Mouse (Mus musculus): ENCODE data around the gene Hrh1.

GRCm38 (mm10) chr6:114423051-114423676 lies 25.4 kb downstream of the Hrh1 start:
- TF ChIP-seq CTCF (IDR thresholded peaks at IDR 0.05) (no peak), EP300 (IDR thresholded peaks at IDR 0.05) (no peak)

All from lung, postnatal 0 days (tissue).